Mouse (Mus musculus) embryonic fibroblast, embryonic 13.5 days (primary cell): ENCODE results near the gene Zfp157. TPM values are rescaled to one million over a fixed set of nuclear protein-coding genes. Genes with fewer than 3 reads are reported as not detected.
"Not testable (repeated sequence)": the region's sequence is repeated elsewhere in the genome, so short reads cannot be mapped to it uniquely, and the experiment has no call there.

ENCODE experiments used
- H3K27ac ChIP-seq: 2 replicates; pipeline ENCODE4 v1.5.1; 2012; ENCODE audit warnings: low read length, control low read depth, inconsistent platforms; ENCODE audit not compliant: insufficient read depth
- H3K4me1 ChIP-seq: 2 replicates; pipeline ENCODE4 v1.6.1; 2011; ENCODE audit warnings: low read length; ENCODE audit not compliant: control insufficient read depth, insufficient read depth
- H3K4me3 ChIP-seq: 2 replicates; pipeline ENCODE4 v1.5.1; 2011; ENCODE audit warnings: mild to moderate bottlenecking, control low read depth, low read length; ENCODE audit not compliant: insufficient read depth
- CTCF ChIP-seq: IDR thresholded peaks from 2 replicates; pipeline ENCODE4 v1.5.1; 2011; ENCODE audit warnings: mild to moderate bottlenecking, control low read depth, low read length, moderate library complexity, borderline replicate concordance; ENCODE audit not compliant: insufficient read depth
- POLR2A ChIP-seq: IDR thresholded peaks from 2 replicates; pipeline ENCODE4 v1.6.1; 2011; ENCODE audit warnings: low read depth, mild to moderate bottlenecking, control low read depth, low read length, moderate library complexity
- polyA plus RNA-seq: library from polyadenylated mRNA; stranded (reverse); fragments of >200 nt; gene quantifications from 2 replicates; pipeline ENCODE4 v1.2.4, GENCODE M21; 2011; ENCODE audit warnings: low read depth; ENCODE audit not compliant: missing spikeins, insufficient read length

The Zfp157 gene
- 12.1 and 22.4 TPM in 2 replicates for polyA plus RNA-seq

DNA sequence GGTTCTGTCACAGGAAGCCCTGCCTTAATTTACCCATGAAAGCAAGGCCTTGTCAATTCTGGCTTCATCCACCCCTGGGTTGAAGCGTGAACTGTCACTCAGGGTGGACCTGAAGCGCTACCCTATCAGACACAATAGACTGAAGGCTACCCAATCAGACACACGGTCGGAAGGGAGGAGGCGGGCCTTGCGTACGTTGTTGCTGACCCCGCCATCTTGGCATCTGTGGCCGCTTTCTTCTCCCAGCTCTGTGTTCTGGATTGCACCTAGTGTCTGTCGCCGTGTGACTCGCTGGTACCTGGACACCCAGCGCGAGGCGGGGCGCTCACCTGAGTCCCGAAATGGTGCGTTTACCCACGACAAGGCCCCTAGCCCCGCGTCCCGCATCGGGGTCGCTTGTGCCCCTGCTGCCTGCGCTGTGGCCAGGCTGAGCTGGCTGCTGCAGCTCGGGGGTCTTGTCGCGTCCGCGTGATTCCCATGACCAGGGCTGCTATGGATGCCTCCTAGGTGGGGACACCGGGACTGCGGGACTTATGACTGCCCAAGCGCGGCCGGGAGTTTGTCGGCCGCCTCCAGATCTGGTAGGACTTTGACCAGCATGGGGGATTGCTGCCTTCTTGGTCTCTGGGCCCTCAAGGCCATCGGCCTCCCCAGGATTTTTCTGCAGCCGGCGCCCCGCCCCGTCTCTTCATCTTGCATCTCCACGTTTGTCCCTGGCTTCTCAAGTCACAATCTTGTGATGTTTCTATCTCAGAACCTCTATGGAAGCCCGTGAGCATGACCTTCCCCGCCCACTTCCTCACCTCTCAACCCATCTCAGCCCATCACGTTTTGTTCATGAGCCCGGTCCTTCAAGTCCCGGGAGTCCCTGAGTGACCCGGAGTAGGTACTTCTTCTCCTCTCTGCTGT lies at the start of gene Zfp157:
Gene Zfp157, plus strand, starts transcription at position 183 of the 909 bp plus-strand sequence.
- Histone ChIP-seq H3K4me1 (peaks cover 3% of the 10 kb centered on the region; the same call in 1 of the 2 replicates), H3K4me3 (peak within 1 kb of the TSS; percentile 57), H3K27ac (no peak within 1 kb of the TSS)
- TF ChIP-seq CTCF, result no peak
- TF ChIP-seq POLR2A, result peak; percentile 85

DNA sequence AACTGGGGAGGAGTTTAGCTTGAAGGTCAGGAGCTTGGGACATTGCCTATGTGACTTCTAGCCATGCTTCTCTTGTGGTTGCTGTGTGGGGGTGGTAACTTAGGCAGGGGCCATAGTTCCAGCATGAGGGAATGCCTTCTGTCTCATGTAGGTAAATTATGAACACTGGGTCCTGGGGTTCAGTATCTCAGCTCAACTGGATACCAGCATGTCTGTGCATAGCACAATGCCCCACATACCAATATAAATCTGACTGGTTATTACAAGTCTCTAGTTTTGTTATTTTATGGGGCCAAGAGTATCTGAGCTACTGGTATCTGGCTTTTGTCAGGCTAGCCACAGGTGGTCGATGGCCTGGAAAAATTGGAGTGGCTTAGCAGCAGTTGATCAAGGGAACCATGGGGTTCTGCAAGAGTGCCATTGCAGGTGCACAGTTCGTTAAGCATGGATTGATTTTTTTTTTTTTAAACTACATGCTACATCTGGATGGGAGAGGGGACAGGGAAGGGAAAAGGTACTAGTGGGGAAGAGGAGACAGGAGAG lies 43.4 kb upstream of the Zfp157 start:
- Histone ChIP-seq H3K4me1 (no peaks in the 10 kb centered on the region), H3K27ac (no peak overlapping the region), H3K4me3 (no peak overlapping the region)
- TF ChIP-seq POLR2A, result no peak
- no peak for TF ChIP-seq CTCF

DNA sequence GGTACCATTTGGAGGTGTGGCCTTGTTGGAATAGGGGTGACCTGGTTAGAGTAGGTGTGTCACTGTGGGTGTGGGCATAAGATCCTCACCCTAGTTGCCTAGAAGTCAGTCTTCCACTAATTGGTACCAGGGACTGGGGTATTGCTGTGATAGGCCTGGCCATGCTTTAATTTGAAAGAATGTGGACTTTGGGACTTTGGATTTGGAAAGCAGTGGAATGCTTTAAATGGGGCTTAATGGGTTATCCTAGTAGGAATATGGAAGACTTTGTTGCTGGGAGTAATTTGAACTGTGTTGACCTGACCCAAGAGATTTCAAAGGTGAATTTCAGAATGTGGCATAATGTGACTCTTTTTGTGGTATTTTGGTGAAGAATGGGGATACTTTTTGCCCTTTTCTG lies 40.8 kb upstream of the Zfp157 start:
- not testable (repeated sequence) for H3K4me1 ChIP-seq, H3K27ac ChIP-seq, H3K4me3 ChIP-seq

DNA sequence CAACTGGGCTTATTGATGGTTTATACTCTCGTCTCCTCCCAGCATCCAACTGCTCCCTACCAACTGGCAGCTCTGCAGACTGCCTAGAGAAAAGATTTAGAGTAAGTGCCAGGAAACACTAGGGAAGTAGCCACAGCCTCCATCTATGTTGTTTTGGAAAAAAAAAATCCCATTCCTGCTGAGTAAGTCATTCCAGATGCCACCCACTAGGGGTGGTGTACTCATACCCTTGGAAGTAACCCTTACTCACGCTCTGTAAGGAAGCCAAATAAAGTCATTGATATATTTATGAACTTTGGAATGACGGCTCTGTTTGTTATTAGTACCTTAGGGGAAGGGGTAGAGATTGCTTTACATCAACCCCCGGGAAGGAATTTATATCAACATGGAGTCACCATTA lies 17.1 kb downstream of the Zfp157 start:
- no peak overlapping the region for H3K27ac ChIP-seq
- no peak overlapping the region for H3K4me3 ChIP-seq
- peaks cover 3% of the 10 kb centered on the region; the same call in 1 of the 2 replicates for H3K4me1 ChIP-seq
- TF ChIP-seq POLR2A (no peak), CTCF (no peak)

DNA sequence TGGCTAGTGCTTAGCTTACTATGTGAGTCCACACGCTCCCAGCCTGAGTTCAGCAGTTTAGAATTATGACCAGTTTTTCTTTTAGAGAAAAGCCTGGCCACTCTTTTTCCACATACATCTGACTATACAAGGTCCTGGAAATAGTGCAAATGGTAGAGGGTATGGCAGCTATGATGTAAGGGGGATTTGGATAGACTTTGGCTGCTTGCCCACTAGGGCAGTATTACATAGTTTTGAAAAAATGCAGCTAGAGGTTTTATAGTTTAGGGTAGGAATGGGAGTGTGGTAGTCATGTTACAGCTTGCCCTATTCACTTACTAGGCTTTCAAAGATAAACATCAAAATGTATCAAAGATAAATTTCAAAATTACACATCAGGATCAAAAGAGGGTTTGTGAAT lies 17.8 kb downstream of the Zfp157 start:
- peaks cover 3% of the 10 kb centered on the region; the same call in 1 of the 2 replicates for H3K4me1 ChIP-seq
- TF ChIP-seq POLR2A (no peak), CTCF (no peak)
- H3K4me3 ChIP-seq, result no peak overlapping the region
- no peak overlapping the region for H3K27ac ChIP-seq

DNA sequence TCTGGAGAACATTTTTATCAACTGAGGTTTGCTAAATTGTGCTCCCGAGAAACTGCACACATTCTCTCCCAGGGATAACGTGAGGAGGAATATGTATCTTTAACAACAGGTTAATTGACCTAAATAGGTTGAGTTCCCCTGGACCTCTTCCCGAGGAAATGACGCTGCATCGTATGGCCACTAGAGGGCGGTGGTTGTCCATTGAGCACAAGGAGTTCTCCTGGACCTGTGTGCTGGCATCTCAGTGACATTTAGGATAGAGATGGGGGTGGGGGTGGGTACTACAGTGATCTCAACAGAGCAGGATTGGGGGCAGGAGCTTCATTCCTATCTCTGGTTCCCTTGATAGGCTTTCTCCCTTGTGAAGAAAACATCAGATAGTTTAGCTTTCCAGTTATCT lies 32.3 kb downstream of the Zfp157 start:
- no peaks in the 10 kb centered on the region for H3K4me1 ChIP-seq
- H3K4me3 ChIP-seq, result no peak overlapping the region
- TF ChIP-seq CTCF (peak; percentile 75; the same call in 1 of the 2 replicates), POLR2A (no peak)
- no peak overlapping the region for H3K27ac ChIP-seq

DNA sequence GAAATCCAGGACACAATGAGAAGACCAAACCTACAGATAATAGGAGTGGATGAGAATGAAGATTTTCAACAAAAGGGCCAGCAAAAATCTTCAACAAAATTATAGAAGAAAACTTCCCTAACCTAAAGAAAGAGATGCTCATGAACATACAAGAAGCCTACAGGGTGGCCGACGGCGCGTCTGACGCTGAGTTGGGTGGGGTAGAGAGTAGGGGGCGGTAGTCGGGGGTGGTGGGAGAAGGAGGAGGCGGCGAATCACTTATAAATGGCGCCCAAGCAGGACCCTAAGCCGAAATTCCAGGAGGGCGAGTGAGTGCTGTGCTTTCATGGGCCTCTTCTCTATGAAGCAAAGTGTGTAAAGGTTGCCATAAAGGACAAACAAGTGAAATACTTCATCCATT lies 63.3 kb downstream of the Zfp157 start:
- H3K4me3 ChIP-seq, H3K27ac ChIP-seq, H3K4me1 ChIP-seq: not testable (repeated sequence)

Other genes starting within 250 kb of the Zfp157 start
- gene Mblac1, start 247.2 kb upstream of the Zfp157 start, polyA plus RNA-seq, result 2.1 and 3.5 TPM in 2 replicates
- gene Nxpe5, start 215.6 kb upstream of the Zfp157 start, polyA plus RNA-seq, result 0.32 TPM in 1 of 2 replicates, not detected in the other
- 36.9 and 40.7 TPM in 2 replicates for gene Lamtor4, start 186.0 kb upstream of the Zfp157 start, polyA plus RNA-seq
- gene BC037034, start 177.4 kb upstream of the Zfp157 start, polyA plus RNA-seq, result 18.0 and 18.2 TPM in 2 replicates
- 5.7 and 6.4 TPM in 2 replicates for gene Gal3st4, start 168.6 kb upstream of the Zfp157 start, polyA plus RNA-seq
- gene Gm43720, start 161.5 kb upstream of the Zfp157 start, polyA plus RNA-seq, result not detected in 2 replicates
- gene Gpc2, start 161.5 kb upstream of the Zfp157 start, polyA plus RNA-seq, result 13.2 and 20.1 TPM in 2 replicates
- gene Stag3, start 161.2 kb upstream of the Zfp157 start, polyA plus RNA-seq, result 3.0 and 6.0 TPM in 2 replicates
- gene Pvrig, start 99.5 kb upstream of the Zfp157 start, polyA plus RNA-seq, result not detected in 2 replicates
- not detected in 2 replicates for gene 1700123K08Rik, start 123.2 kb downstream of the Zfp157 start, polyA plus RNA-seq
- 33.0 and 54.1 TPM in 2 replicates for gene Zfp68, start 178.3 kb downstream of the Zfp157 start, polyA plus RNA-seq
- 5.1 and 7.9 TPM in 2 replicates for gene A430033K04Rik, start 181.4 kb downstream of the Zfp157 start, polyA plus RNA-seq